Mouse (Mus musculus): ENCODE data around the gene Calm1. TPM values are rescaled to one million over a fixed set of nuclear protein-coding genes. Genes with fewer than 3 reads are reported as not detected.

The Calm1 gene
- total RNA-seq, 2 experiments from 2014 or later, result 484 to 513 TPM

Other genes with a start within 250 kb of the Calm1 start
- under 1 TPM; 0.10 to 0.47 TPM for gene Kcnk13, start 234.9 kb upstream of the Calm1 start, total RNA-seq (2021)
- 100 to 1,000 TPM; 133 to 134 TPM for gene Psmc1, start 89.3 kb upstream of the Calm1 start, total RNA-seq (2021)
- gene Nrde2, start 39.8 kb upstream of the Calm1 start, total RNA-seq (2021), result 1 to 10 TPM; 6.8 to 9.3 TPM

Measured in gastrocnemius, postnatal 36 days (tissue).